Mouse (Mus musculus) kidney, adult 8-10 months (tissue): ENCODE measurements around the gene Ppp4r3a.
"Not testable (repeated sequence)": the region's sequence is repeated elsewhere in the genome, so short reads cannot be mapped to it uniquely, and the experiment has no call there.

Experiments
- DNase-seq, 2 experiments: peaks; one replicate each; pipeline ENCODE4 v3.0.0; 2022

Ppp4r3a gene

DNA sequence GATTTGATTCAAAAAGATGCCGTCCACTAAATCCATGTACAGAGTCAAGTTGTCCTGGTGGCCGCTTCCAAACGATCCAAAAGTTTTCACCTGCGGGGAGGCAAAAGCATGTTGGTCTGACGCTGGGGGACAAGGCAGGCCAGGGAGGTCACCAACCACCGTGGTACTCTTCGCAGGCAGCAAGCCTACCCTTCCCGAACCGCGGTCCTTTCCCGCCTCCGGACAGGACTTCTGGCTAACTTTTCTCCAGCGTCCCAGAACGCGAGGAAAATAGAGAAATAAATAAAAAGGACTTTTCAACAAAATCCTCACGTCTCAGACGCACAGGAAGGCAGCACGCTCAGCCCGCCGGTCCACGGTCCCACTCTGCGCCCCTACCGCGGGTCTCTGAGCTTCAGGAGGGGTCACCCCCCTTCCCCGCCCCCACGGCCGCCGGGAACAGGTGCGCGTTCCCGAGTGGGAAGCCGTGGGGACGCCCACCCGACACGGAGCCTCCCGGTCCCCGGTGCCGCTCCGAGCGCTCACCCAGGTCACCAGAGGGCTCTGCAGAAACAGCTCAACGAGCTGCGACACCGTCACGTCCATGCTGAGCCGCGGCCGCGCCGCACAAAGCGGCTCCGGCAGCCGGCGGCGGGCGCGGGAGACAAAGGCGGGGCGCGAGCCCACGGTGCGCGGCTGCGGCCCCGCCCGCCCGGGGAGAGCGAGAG, 55.1 kb downstream of the Ppp4r3a start:
- no peak for DNase-seq

DNA sequence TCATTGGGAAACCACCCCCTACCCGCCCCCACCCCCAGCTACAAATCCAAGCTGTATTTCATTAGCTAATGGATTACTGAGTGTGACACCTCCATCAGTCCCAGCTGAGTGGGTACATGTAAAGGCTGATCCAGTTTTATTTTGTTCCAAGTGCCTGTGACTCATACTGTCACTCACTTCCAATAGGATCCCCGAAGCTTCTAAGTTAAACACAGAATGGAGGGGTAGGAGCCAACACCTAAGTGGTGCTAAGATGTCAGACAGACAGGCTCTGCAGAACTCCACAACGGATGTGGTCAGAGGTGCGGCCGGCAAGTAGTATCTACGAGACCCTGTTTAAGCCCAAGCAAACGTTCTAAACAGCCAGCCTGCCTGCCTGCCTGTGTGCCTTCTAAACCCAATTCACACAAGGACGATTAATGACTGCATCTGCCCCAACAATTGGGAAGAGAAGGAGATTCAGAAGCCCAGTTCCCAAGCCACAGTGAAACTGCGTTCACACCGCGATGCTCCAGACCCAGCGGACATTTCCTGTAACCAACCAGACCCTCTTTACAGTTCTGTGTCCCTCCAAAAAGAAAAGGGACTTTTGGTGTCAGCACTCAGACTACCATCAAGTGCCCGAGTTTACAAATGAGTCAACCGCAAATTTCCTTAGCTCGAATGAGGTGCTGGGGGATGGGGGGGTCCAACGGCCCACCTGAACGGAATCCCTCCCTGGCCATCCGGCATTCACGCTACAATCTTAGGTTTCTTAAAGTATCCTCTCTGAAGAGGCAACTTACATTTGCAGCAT, 55.9 kb downstream of the Ppp4r3a start:
- no peak for DNase-seq

DNA sequence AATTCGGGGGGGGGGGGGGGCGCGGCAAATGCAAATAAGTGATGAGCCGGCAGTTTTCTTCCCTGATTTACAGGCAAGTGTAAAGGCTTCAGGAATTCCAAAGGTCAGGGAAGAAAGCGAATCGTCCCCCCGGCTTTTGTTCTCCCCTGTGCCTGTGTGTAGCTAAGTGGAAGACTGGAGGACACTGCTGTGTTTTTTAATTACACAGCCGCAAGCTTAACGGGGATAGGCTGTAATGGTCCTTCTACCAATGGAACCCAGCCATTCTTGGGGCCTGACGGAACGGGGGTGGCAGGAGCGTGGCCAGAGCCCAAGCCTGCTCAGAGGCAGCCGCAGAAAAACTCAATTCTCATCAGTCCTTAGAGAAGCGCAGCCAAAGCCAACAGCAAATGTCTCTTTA, 56.6 kb downstream of the Ppp4r3a start:
- no peak for DNase-seq

DNA sequence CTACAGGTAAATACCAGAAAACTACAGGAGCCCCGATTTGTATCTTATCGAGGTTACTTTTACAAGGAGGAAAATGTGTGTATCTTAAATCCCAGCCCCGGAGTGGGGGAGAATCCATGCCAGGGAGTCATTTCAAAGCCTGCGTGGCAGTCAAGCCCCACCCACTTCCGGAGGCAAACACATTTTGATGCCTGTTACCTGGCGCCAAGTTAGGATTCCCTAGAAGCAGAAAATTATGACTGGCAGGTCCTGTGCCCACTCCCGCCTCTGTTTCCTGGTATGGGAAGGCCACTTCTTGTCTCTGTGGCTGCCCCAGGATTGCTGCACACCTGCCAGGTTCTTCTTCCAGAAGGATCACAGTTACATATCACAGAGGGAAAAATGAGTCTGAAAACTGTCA, 57.0 kb downstream of the Ppp4r3a start:
- no peak for DNase-seq

DNA sequence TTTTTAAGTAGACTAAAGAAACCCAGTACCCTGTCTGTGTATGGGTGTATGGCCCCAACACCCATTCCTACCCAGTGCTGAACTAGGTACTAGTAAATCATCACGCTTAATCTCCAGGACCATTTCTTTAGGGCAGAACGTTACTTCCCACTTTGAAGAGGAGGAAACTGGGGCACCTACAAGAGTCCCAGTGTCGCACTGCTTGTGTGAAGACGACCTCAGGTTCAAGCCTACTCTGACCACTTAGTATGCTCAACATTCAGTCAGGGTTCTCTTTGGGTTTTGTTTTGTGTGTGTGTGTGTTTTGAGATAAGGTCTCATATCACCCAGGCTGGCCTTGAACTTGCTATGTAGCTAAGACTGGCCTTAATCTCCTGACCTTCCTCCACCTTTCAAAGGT, 57.5 kb downstream of the Ppp4r3a start:
- no peak for DNase-seq

DNA sequence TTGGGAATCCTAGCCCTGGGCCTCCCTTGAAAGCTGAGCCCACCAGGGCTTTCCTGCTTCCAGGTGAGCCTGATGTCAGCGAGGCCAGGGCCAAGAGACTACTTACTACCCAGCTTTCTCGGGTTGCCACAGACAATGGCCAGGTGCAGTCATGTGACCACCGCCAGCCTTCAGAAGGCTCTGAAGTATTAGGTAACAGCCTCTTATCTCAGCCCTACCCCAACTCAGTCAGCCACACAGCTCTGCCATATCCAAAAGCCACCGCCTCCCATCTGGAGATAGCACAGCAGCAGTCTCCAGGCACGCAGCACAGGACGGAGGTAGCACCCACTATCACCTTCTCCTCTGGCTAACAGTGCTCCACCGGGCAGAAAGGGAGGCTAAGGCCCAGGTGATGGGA, 58.1 kb downstream of the Ppp4r3a start:
- DNase-seq, result no peak

DNA sequence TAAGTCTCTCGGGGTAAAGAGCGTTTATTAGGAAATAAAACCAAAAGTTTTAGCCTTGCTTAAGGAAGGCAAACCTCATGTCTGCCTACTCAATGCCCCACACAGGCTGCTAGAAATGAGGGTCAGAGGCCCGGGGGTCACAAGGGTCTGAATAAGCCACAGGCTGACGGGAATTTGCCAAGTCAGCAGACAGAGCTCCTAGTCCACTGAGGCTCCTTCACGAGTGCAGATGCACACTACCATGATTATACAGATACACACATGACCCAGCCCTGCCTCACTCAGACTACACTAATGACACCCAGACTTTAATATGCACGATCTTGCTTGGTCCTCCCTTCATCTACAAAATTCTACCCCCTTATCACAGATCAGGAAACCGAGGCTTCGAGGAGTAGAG, 58.7 kb downstream of the Ppp4r3a start:
- DNase-seq, result no peak

DNA sequence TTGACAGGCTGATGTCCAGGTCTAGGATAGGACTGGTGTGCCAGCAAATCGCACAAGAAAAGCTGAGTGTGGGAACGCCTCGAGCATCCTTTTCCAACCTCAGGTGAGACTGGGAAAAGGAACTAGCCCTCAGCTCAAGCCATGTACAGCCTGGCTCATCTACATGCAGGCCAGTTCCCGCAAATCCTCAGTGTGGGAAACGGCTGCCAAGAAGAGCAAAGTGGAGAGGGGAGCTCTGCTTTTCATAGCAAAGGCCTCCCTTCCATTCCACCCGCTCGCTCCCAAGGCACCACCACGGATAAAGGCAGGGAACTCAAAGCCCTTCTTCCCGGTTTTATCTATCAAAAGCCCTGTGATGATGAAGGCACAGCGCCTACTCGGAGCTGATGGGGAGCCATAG, 60.4 kb downstream of the Ppp4r3a start:
- DNase-seq, result no peak

DNA sequence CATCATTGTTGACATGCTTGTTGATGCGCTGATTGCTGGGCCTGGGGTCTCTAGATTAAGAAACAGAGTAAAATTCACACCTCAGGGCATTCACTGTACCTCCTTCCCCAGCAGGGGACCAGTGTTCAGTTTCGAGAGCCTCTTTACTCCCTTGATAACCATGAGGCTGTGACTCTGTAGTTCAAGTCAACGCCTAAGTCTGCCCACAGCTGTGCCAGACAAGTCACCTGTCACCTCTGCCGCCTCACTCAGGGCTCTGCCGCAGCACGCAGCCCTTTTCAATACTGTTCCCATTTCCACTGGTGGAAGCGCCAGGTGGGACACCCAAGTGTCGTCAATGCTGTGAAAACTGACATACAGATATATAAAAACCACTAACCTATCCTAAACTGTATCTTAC, 61.1 kb downstream of the Ppp4r3a start:
- DNase-seq, result no peak

DNA sequence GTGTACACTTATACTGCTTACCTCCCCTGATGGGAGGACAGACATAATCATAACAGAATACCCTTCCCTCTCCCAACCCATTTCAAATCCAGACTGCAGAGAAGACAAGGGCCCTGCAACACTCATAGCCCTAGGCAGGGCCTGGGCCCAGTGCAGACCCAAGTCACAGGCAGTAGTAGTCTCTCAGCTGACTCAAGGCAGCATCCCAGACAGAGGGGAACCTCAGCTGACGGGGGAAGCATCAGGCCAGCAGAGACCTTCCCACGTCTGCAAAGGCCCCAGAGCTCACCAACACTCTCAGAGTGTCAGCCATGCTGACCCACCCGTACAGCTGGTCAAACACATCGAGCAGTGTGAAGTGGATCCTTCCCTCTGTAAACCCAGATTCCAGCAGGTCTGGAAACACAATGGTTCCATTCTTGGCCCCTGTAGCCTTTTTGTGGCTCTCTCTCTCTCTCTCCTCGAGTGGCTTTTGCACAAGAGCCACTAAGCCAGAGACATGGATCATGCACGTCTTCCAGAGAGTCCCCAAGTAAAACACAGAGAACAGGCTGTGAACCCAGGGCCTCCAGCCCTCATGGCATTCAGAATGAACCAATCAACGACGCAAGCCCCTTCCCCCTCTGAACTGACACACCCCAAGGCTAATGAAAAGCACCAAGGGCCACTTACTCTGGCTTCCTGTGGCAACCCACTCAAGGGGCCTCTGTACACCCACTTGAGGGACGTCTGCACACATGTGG, 61.8 kb downstream of the Ppp4r3a start:
- DNase-seq, result no peak

DNA sequence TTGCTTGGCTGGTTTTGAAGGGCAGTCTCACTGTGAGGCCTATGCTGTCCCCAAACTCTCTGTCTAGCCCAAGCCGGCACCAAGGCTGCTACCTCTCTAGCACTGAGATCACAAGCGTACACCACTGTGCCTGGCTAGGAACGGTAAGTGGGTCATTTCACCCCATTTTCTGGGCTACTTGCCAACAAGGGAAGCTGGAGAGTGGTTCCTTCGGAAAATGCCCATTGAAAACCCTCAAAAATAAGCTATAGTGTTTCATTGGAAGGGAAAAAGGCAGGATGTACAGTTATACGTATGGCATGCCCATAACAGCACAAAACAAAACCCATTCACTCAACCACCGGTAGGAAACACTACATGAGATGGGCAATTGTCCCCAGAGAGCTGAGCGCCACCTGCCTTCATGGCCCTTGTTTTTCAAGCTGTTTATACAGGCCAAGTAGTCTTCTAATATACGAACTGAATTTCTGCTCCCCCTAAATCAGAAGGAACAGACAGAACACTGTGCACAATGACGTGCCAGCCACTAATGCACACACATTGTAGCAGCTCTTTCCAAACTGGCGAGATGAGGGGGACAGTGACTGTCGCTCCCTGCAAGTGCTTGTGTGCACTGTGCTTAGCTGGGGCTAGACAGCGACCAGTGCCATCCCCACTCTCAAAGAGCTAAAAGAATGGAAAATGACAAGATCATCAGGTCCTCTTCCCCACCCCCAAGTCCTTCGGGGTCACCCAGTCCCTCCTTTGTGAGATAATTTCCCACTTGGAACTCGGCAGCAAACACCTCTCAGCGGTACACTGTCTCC, 63.1 kb downstream of the Ppp4r3a start:
- no peak for DNase-seq

DNA sequence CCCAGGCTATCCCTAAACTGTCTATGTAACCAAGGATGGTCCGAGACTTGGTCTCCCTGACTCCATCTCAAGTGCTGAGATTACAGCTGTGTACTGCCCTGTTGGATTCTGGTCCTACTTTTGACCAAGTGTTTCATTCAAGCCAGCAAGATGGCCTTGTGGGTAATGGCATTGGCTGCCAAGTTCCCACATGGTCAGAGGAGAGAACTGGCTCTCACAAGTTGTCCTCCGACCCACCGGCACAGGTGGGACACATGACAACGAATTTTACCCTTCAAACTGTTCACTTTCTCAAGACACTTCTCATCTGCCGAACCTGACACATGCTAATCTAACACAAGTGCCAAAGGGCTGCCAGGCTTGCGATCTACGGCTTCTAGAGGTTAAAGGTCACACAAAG, 64.1 kb downstream of the Ppp4r3a start:
- no peak for DNase-seq

DNA sequence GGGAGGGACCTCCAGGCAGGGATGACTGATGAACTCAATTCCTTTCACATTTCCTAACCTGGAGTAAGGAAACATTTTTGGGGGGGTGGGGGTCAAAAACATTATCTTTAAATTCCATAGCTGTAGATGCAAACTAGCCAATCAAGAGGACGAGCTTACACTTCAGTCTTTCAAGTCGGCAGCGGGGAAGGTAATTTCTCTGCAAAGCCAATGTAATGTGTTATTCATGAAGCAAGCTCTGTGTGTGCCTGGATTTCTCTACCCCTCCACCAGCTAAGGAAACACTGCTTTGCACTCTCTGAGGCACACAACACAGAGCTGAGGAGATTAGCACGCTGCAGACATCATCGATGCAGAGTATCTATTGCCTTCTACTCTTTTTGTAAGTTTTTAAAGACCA, 64.5 kb downstream of the Ppp4r3a start:
- no peak for DNase-seq

DNA sequence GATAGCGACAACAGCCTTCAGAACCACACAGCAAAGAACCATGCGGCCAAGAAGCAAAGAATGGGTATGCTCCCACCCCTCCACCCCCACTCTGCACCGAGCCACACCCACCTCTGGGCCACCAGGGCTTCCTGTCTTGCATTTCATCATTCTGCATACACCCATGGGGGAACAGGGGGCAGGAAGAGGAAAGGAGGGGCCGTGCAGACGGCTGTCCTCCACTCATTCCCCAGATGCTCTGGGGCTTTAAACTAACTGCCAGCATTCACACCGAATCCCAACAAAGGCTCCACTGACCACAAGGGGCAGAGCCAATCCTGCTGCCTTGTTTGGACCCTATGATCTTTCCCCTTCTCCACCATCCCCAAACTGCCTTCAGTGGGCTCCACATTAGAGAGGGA, 65.5 kb downstream of the Ppp4r3a start:
- DNase-seq, result no peak

DNA sequence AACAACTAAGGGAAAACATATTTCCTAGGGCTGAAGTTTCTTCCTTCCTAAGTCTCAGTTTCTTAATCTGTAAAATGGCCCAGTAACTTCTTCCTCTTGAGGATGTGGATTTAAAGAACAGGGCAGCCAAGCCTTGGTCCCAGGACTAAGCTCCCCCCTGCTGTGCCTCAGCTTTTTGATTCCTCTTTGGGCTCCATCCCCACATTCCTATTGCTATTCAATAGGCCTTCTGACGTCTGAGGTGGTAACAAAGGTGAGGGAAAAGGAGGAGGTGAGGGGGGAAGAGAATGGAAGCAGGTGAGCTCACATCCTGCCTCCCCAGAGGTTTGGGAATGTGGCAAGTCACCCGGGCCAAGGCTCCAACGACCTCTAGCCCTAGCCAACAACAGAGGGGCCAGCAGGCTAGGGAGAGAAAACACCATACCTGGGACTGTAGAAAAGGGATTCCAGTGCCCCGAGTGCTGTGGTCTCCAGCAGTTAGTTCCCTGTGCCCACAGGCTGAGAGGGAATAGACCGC, 67.0 kb downstream of the Ppp4r3a start:
- DNase-seq, result no peak

DNA sequence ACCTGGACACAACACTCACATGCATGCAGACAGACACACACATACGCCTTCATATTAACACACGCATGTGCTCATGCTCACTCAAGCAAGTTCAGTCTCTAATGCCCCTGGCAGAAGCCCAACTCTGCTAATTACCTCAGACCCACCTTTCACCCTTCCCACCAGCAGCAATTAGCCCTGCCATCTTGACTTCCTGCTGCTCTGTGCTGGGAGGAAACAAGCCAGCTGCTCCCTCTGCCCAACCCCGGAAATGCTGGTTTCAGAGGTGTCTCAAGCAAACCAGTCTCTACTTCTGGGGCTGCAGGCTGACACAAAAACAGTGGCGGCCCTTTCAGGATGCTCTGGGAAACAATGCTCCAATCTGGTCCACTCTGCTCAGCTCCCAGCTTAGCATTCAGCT, 67.6 kb downstream of the Ppp4r3a start:
- DNase-seq, result no peak

DNA sequence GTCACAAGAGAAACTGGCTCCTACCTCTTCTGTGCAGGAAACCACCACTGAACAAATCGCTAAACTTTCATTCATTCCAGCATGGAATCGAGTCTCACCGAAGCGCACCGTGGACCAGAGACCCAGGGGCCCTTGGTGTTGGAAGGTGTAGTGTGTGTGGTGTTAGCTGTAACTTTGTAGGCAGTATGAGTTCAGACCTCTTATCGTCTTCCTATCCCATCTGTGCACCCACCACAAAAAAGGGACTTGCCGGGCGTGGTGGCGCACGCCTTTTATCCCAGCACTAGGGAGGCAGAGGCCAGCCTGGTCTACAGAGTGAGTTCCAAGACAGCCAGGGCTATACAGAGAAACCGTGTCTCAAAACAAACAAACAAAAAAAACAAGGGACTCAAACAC, 68.3 kb downstream of the Ppp4r3a start:
- no peak for DNase-seq

DNA sequence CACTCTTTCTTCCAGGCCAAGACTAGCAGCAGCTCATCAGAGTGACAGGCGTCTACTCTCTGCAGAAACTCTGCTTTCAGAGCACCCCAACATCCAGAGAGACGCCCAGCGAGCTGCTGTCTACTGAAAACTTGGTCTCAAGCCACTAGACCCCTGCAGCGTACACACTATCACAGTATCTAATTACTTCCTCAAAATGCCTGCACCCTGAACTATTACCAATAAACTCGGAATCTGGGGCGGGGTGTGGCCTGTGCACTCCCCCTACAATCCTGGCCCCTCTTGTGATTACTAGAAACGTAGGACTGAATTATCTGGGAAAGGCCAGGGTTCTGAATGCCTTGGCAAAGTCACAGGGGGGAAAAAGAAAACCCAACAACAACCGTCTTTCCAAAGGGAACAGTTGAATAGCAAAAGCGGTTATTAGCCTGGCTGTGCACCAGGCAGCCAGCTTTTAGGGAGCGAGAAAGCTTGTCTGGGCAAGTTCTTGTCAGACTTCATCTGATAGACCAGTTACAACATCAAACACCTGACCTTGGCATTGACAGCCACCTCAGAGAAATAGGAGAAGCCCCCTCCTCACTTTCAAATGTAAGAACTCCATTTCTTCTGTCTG, 68.8 kb downstream of the Ppp4r3a start:
- no peak for DNase-seq

DNA sequence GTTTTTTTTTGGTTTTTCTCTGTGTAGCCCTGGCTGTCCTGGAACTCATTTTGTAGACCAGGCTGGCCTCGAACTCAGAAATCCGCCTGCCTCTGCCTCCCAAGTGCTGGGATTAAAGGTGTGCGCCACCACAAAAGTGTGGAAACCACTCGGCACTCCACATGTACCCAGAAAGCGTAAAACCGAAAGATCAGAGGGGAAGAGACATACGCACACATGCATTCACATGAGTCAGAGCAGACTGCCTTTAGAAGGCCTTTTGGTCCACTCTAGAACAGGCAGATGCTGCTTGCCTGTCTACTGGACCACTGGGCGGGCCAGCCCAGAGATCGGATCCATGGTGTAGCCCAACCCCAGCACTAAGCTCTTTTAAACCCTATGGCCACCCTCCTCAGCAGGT, 69.8 kb downstream of the Ppp4r3a start:
- DNase-seq, result not testable (repeated sequence)

DNA sequence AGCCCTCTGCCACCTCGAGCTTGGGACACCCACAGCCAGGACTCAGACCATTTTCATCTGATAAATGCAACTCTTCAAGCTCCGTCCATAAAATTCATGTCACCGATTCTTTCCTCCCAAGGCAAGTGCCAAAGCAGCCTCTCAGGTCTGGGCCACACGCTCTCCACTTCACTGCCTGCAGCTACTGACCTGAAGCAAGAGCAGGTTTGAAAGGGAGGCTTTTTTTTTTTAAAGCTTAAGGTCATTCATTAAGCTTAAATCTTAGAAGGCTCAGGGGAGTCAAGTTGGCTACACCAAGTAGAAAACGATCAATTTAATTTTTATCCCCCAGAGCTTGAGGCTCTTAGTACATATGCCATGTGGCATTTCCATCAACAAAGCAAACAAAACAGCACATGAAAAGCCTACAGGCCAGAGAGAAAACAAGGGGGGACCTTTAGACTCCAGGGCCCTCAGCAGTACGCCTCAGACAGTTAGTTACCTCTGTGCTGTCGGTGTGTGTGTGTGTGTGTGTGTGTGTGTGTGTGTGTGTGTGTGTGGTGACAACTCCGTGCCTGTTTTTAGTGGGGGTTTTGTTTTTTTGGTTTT, 70.3 kb downstream of the Ppp4r3a start:
- DNase-seq, result no peak

DNA sequence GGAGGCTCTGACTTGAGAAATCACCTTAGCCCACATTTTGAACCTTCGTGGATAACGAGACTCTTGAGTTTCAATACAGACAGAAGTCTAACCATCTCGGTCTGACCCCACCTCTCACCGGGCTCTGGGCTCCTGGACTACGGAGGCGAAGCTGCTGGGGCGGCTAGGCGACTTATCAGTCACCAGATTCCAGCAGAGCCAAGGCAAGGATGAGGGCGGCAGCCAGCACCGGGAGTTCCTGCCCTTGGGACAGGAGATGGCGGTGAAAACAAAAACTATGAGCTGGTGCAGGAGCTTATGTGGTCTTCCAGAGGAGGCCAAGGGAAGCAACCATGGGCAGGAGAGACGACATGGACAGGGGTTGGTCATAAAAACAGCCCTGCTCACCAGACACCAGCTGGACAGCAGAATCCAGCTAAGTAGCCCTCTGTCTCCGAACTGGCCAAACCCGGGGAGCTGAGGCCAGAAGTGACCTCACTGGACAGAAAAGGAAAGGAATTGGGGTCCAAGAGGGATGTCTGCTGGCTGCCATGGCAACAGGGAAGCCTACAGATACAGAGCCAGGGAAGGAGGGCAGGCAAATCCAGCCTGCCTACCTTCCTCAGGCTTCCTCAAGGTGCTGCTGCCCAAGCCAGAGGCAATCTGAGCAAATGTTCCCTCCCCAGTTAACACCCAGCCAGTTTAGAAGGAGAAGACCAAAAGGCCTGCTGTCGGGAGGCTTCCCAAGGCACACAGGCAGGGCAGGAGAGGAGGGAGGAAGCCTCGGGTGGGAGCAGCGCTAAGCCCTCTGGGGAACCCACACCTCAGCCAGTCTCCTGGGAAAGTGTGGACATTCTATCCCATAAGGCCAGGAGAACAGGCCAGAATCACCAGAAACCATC, 71.1 kb downstream of the Ppp4r3a start:
- DNase-seq, result no peak
